Mouse (Mus musculus): ENCODE measurements at regions not wholly inside any gene's neighbourhood (a gene's known extent, or its start where the extent isn't known, plus 50 kb on each side); places are given as distances from the start of the nearest gene placed in this dataset.

DNA sequence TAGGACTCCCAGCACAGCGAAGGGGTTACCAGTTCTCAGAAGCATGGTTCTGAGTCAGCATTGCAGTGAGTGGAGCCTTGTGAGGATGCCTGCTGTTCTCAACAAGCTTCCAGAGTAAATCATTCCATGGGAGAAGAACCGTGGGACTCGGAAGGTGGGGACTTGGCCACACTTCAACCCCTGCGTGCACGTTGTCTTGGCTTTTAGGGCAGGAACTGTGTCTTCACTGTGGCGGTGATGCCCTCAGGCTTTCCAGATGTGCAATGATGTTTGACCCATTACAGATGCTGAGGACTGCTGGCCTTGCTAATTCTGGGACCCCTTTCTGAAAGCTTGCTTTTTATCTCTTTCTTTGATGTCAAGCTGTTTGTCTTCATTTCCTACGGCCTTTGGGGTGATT lies 322.7 kb upstream of the Npvf start:
- no peak for TF ChIP-seq CTCF (IDR thresholded peaks at IDR 0.05; ENCODE audit: low read depth, low read length)
- TF ChIP-seq POLR2A (IDR thresholded peaks at IDR 0.05; ENCODE audit: extremely low read depth, insufficient read depth, low read length): no peak
